Mouse (Mus musculus) frontal cortex, postnatal 25 days (tissue): Measurements from ENCODE around the gene Efcab14.

Experiments used
- DNase-seq, 2 experiments: peaks; one replicate each; pipeline ENCODE4 v3.0.0; 2022; ENCODE audit warnings: low spot score in 2 of 2

Gene Efcab14

GRCm38 (mm10) chr4:115780269-115780668 lies 42.7 kb downstream of the Efcab14 start:
- no peak for DNase-seq

- no peak for DNase-seq
Measured at GRCm38 (mm10) chr4:115780918-115781317, 43.4 kb downstream of the Efcab14 start, which contains the start of gene Tex38. Tex38 (minus strand) TSS chr4:115781018.

DNA sequence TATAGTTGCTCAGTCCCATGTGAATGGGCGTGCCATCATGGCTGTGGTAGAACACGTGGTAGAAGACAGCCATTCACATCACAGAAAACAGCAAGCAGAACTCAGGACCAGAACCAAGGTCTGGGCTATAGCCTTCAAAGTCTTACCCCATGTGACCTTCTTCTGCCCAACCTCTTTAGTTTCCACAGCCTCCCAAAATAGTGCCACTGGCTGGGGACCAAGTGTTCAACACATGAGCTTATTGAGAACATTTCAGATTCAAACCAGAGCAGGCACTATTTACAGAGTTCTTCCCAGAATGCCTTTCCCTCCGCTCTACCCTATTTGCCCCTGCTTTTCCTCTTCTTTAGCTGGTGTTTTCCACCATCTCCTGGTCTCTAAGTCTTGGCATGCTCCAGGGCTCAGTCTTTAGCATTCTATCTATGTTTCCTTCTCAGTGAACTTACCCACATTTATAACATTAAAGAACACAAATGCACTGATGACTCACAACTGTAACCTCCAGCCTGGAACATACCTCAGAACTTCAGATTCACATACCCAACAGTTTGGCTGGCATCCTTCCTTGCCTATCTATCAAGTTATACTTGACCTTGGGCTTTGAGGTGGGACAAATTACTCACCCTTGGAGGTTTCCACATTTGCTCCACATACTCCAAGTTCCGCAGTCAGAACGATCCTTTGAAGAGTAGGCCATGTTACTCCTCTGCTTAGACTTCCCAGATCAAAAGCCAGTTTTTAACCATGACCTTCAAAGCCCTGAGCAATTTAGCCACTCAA lies 44.7 kb downstream of the Efcab14 start:
- DNase-seq, result no peak

- DNase-seq, result peak; percentile 69 to 72
Measured at GRCm38 (mm10) chr4:115784769-115785510, 47.4 kb downstream of the Efcab14 start, which contains the start of gene Atpaf1. Atpaf1 (plus strand) TSS chr4:115784812.

DNA sequence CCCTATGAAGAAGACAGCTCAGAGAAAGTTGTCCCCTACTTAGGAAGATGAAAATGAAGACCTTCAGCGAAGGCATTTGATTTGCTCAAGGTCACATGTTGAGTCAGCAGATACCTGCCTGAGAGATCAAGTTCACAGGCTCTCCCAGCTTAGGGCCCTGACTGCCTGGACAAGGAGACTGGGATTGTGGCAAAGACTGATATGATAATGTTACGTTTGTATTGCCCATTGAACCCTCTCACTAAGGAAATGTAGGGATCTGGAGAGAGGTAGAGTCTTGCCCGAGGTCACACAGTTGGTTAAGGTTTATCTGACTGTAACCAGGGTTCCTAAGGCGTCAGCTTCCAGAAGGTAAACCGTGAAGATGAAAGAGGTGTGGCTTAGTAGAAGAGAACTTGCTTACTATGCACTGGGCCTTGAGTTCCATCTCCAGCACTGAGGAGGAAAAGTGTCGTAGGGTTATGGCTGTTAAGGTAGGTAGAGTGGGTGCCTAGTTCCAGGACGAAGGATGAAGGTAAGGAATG lies 48.0 kb downstream of the Efcab14 start:
- no peak for DNase-seq

DNA sequence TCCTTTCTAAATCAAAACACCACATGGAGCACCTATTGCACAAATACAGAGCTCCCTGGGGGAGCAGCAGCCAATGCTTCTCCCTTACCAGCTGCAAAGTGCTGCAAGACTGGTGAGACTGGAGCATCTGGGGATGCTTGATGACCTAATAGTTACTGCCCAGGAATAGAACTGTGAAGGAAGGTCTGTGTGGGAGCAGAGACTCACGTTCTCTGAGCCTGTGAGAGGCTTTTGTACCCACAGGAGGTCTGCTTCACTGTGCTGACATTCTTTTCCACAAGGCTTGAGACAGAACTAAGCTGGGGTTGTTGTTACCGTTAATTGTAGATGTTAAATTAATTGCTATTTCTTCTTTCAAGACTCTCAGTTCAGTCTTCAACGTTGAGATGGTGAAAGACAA lies 53.3 kb downstream of the Efcab14 start:
- DNase-seq, result no peak

- no peak for DNase-seq
Measured at GRCm38 (mm10) chr4:115795360-115795759, 57.8 kb downstream of the Efcab14 start.

GRCm38 (mm10) chr4:115799981-115800380 lies 62.4 kb downstream of the Efcab14 start:
- DNase-seq, result no peak

- no peak for DNase-seq
Measured at GRCm38 (mm10) chr4:115812326-115812725, 74.8 kb downstream of the Efcab14 start.

- DNase-seq, result no peak
Measured at GRCm38 (mm10) chr4:115815606-115816005, 78.1 kb downstream of the Efcab14 start.

- DNase-seq, result no peak
Measured at GRCm38 (mm10) chr4:115820199-115820598, 82.7 kb downstream of the Efcab14 start.

DNA sequence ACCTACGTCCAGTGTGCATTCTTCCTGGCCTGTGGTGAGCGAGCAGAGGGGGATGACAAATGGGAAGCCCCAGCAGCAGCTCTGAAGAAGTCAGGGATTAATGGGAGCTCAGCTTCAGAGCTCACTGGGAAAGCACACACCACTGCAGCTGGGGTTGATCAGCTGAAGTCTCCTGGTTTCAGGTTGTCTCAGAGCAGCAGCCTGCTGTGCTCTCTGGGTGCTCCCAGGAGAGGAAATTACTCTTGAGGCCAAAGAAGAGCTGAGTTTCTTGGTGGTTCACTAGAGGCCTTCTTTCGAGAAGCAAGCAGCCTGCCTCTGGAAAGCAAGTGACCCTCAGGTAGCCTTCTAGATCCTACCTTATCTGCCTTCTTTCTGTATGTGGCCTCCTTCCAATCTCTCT lies 83.4 kb downstream of the Efcab14 start:
- DNase-seq, result no peak

DNA sequence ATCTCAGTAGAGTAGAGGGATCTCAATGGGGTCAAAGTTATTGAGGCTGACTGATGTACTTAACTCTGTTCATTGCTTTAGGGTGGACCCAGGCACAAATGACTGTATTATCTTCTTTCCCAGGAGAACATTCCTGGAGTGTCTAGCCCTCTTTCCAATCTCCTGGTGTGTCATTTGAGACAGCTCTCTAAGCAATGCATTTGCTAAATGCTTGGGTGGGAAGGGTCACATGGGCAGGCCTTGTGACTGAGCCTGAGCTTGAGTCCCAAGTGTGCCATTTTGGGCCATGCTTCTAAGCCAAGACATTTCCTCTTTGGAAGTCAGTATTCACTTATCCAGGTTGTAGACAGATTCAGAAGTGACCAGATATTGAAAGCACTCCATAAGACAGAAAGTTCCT lies 83.9 kb downstream of the Efcab14 start:
- no peak for DNase-seq

DNA sequence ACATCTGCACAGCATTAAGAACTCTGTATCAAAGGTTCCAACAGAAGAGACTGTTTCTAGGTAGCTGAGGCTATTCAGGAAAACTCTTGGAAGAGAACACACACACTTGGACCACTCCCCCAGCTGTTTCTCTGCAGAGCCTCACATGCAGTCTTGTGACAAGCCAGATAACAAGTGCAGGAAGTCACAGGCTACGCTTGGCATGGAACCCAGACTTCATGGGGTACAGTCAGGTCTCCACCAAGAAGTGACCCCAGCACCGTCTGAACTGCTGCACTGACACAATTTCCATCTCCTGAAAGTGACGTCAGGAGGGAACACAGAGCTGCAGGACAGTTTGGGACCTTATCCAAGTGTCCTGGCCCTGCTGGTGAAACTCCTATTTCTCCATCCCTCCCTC lies 84.4 kb downstream of the Efcab14 start:
- no peak for DNase-seq

DNA sequence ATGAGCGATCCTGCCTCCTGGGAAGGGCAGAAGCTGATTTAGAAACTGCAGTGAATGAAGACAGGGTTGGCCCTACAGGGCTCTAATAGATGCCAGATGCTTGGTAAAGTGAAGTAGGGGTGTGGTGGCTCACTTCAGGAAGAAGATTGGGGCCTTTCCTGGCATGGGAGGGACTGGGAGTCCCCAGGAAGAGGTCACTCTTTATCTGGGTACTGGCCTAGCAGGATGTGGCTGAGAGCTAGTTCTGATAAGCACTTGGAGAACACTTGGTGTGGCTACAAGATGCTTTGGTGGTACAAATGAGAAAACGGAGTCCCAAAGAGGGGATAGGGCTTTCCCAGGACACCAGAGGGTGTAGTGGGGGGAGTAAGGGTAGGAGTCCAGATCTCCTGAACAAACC lies 86.6 kb downstream of the Efcab14 start:
- no peak for DNase-seq

- DNase-seq, result no peak
Measured at GRCm38 (mm10) chr4:115825271-115825670, 87.7 kb downstream of the Efcab14 start.
